Mouse (Mus musculus): ENCODE results near the gene Mab21l2. TPM values are rescaled to one million over a fixed set of nuclear protein-coding genes. Genes with fewer than 3 reads are reported as not detected.

Gene Mab21l2
- polyA plus RNA-seq (2014; fragmentation: Illumina TruSeq; extraction: RNeasy Lipid Tissue Mini Kit (QIAGEN cat#74804); ENCODE audit: low read depth, low replicate concordance) = not detected

GRCm38 (mm10) chr3:86548091-86549015 is at the start of gene Mab21l2:
Mab21l2 (minus strand) TSS chr3:86548629.

